Mouse (Mus musculus): ENCODE data around the gene Ccdc88b. TPM values are rescaled to one million over a fixed set of nuclear protein-coding genes. Genes with fewer than 3 reads are reported as not detected.

The Ccdc88b gene
- polyA plus RNA-seq, 1 experiment from 2014 or later = 2.6 TPM

GRCm38 (mm10) chr19:6839615-6840474 is 18.2 kb downstream of the Ccdc88b start:
- H3K4me3 ChIP-seq (ENCODE audit: low read depth, low read length) = peak overlapping the region; percentile 72
- ATAC-seq (peak; percentile 29), DNase-seq (peak; percentile 51)
- H3K36me3 ChIP-seq (replicated peaks; ENCODE audit: insufficient read depth, low read length) = peaks cover 3% of the 10 kb centered on the region; the same call in 1 of the 2 replicates
- TF ChIP-seq EP300 (IDR thresholded peaks at IDR 0.05; ENCODE audit: low read depth) (no peak), CTCF (IDR thresholded peaks at IDR 0.05; ENCODE audit: low read depth) (no peak)
- H3K27me3 ChIP-seq (ENCODE audit: insufficient read depth, low read length) = peaks cover 4% of the 10 kb centered on the region; the same call in 1 of the 2 replicates
- H3K9me3 ChIP-seq (ENCODE audit: low read length) = no peaks in the 10 kb centered on the region
- H3K9ac ChIP-seq (replicated peaks) = peak overlapping the region; percentile 80
- peaks cover 18% of the 10 kb centered on the region for H3K4me1 ChIP-seq (ENCODE audit: insufficient read depth)
- WGBS (ENCODE audit: insufficient replicate concordance) = 10% methylated on average over 46 of the region's 46 CpGs
- peak overlapping the region; percentile 34; the same call in 1 of the 2 replicates for H3K27ac ChIP-seq (ENCODE audit: low read depth)
- H3K4me2 ChIP-seq (ENCODE audit: low read depth, low read length) = peak overlapping the region; percentile 99

- peaks cover 27% of the 10 kb centered on the region for H3K27me3 ChIP-seq (ENCODE audit: insufficient read depth, low read length)
- 65% methylated on average over 8 of the region's 8 CpGs for WGBS (ENCODE audit: insufficient replicate concordance)
- H3K9me3 ChIP-seq (ENCODE audit: low read length) = no peaks in the 10 kb centered on the region
- ATAC-seq = peak; percentile 91
- no peaks in the 10 kb centered on the region; the same call in 1 of the 2 replicates for H3K4me1 ChIP-seq (ENCODE audit: insufficient read depth)
- no peak for DNase-seq
- peaks cover 6% of the 10 kb centered on the region for H3K36me3 ChIP-seq (replicated peaks; ENCODE audit: insufficient read depth, low read length)
- no peak overlapping the region for H3K4me2 ChIP-seq (ENCODE audit: low read depth, low read length)
- no peak overlapping the region for H3K4me3 ChIP-seq (ENCODE audit: low read depth, low read length)
- H3K9ac ChIP-seq (replicated peaks) = no peak overlapping the region
- no peak overlapping the region for H3K27ac ChIP-seq (ENCODE audit: low read depth)
- no peak for TF ChIP-seq CTCF (IDR thresholded peaks at IDR 0.05; ENCODE audit: low read depth)
- TF ChIP-seq EP300 (IDR thresholded peaks at IDR 0.05; ENCODE audit: low read depth) = peak; percentile 80; the same call in 1 of the 2 replicates
Measured at GRCm38 (mm10) chr19:6832363-6832762, 25.6 kb downstream of the Ccdc88b start.

GRCm38 (mm10) chr19:6831331-6831730 is 26.7 kb downstream of the Ccdc88b start:
- DNase-seq (no peak), ATAC-seq (no peak)
- 52% methylated on average over 17 of the region's 17 CpGs for WGBS (ENCODE audit: insufficient replicate concordance)
- H3K9me3 ChIP-seq (ENCODE audit: low read length) = no peaks in the 10 kb centered on the region
- H3K4me1 ChIP-seq (ENCODE audit: insufficient read depth) = no peaks in the 10 kb centered on the region; the same call in 1 of the 2 replicates
- peaks cover 3% of the 10 kb centered on the region for H3K36me3 ChIP-seq (replicated peaks; ENCODE audit: insufficient read depth, low read length)
- H3K4me3 ChIP-seq (ENCODE audit: low read depth, low read length) = no peak overlapping the region
- H3K4me2 ChIP-seq (ENCODE audit: low read depth, low read length) = no peak overlapping the region
- H3K9ac ChIP-seq (replicated peaks) = no peak overlapping the region
- TF ChIP-seq CTCF (IDR thresholded peaks at IDR 0.05; ENCODE audit: low read depth) (no peak), EP300 (IDR thresholded peaks at IDR 0.05; ENCODE audit: low read depth) (no peak)
- H3K27me3 ChIP-seq (ENCODE audit: insufficient read depth, low read length) = peaks cover 27% of the 10 kb centered on the region
- H3K27ac ChIP-seq (ENCODE audit: low read depth) = no peak overlapping the region

- Histone ChIP-seq H3K4me3 (ENCODE audit: low read depth, low read length) (no peak overlapping the region), H3K4me2 (ENCODE audit: low read depth, low read length) (no peak overlapping the region), H3K27me3 (ENCODE audit: insufficient read depth, low read length) (peaks cover 27% of the 10 kb centered on the region), H3K27ac (ENCODE audit: low read depth) (no peak overlapping the region), H3K4me1 (ENCODE audit: insufficient read depth) (no peaks in the 10 kb centered on the region; the same call in 1 of the 2 replicates), H3K9ac (replicated peaks) (no peak overlapping the region), H3K36me3 (replicated peaks; ENCODE audit: insufficient read depth, low read length) (peaks cover 3% of the 10 kb centered on the region), H3K9me3 (ENCODE audit: low read length) (no peaks in the 10 kb centered on the region)
- WGBS (ENCODE audit: insufficient replicate concordance) = 39% methylated on average over 38 of the region's 38 CpGs
- DNase-seq (no peak), ATAC-seq (no peak)
- TF ChIP-seq CTCF (IDR thresholded peaks at IDR 0.05; ENCODE audit: low read depth) (no peak), EP300 (IDR thresholded peaks at IDR 0.05; ENCODE audit: low read depth) (no peak)
Measured at GRCm38 (mm10) chr19:6830556-6831316, 27.3 kb downstream of the Ccdc88b start.

GRCm38 (mm10) chr19:6829870-6830555 is 28.0 kb downstream of the Ccdc88b start:
- no peak for ATAC-seq
- no peak for DNase-seq
- Histone ChIP-seq H3K27me3 (ENCODE audit: insufficient read depth, low read length) (peaks cover 27% of the 10 kb centered on the region), H3K36me3 (replicated peaks; ENCODE audit: insufficient read depth, low read length) (peaks cover 3% of the 10 kb centered on the region), H3K4me3 (ENCODE audit: low read depth, low read length) (no peak overlapping the region), H3K9me3 (ENCODE audit: low read length) (no peaks in the 10 kb centered on the region), H3K27ac (ENCODE audit: low read depth) (no peak overlapping the region), H3K4me2 (ENCODE audit: low read depth, low read length) (no peak overlapping the region), H3K4me1 (ENCODE audit: insufficient read depth) (no peaks in the 10 kb centered on the region; the same call in 1 of the 2 replicates), H3K9ac (replicated peaks) (no peak overlapping the region)
- WGBS (ENCODE audit: insufficient replicate concordance) = 26% methylated on average over 47 of the region's 48 CpGs
- TF ChIP-seq EP300 (IDR thresholded peaks at IDR 0.05; ENCODE audit: low read depth) = no peak
- TF ChIP-seq CTCF (IDR thresholded peaks at IDR 0.05; ENCODE audit: low read depth) = no peak

Measured in liver, postnatal 0 days (tissue).